Mouse (Mus musculus) megakaryocyte, adult 5-6 weeks (primary cell): Measurements from ENCODE around the gene Cym. TPM values are rescaled to one million over a fixed set of nuclear protein-coding genes. Genes with fewer than 3 reads are reported as not detected.

Experiments used
- ATAC-seq: 2 replicates; pipeline ENCODE4 v1.8.0; 2016; ENCODE audit warnings: mild to moderate bottlenecking, inconsistent platforms; ENCODE audit not compliant: poor library complexity, severe bottlenecking
- total RNA-seq, 2 experiments: library from RNA; stranded (forward) in 1 of 2; stranded (reverse) in 1 of 2; fragments of 153-499, 151-499 nt in 1 of 2; fragments of 221-1000, 200-1000 nt in 1 of 2; gene quantifications; 2 replicates each; pipeline versions ENCODE4 v1.2.3 to v1.2.4; 2015 to 2017

Gene Cym
- total RNA-seq (2015) (0.25 and 0.74 TPM in 2 replicates), total RNA-seq (2017) (not detected in 2 replicates)

DNA sequence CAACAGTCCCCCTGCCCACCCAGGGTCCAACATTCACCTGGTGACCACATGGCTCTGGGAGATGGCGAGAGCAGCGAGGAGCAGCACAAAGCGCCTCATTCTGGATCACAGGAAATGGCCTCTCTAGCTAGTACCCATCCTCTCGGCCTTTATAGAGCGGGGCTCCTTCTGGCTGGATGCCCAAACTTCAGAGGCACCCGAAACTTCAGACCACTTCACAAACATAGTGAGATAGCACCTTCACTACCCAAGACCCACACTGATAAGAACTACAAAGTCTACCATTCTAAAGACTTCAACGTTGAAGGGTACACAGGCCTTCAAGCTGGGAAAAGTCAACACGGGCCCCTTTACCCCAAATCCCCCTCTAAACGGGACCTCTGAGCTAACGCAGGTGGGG lies at the start of gene Cym:
Gene Cym, minus strand, starts transcription at position 125 of the 400 bp plus-strand sequence.
- peak; percentile 7; the same call in 1 of the 2 replicates for ATAC-seq

DNA sequence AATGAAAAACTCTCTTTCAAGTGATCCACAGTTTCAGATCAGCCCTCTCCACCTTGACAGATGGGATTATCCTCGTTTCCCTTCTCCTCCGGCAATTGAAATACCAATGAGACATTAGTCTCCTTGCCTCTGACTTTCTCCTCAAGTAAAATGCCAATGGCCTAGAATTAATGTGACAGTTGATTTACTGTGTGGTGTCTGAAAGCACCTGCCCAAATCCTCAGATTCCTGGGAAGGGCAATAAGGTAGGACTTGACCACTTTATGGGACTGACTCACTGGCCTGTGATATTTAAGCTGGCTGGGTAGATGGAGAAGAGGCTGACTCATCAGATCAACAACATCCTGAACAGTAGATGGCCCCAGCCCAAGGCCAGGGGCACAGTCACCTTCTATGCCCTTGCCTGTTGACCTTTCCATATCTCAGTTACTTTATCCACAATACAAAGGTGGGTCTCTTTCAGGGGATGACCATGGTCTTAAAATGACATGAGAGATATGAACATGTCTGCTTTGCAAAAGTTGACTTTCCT lies 45.3 kb upstream of the Cym start:
- no peak for ATAC-seq

DNA sequence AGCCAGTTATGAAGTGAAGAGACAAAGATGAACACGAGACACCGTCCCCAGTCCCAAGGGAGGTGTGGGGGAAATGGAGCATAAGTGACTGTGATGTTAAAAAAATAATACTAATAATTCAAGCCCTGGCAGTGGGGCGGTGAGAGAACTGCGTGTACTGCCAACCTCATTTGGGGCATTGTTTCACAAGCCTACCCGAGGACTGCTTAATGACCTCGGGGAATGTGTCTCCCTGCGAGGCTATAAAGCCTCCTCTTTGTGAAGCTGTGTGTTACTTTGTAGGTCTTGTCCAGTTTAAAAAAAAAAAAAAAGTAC lies 40.3 kb upstream of the Cym start:
- ATAC-seq, result no peak

DNA sequence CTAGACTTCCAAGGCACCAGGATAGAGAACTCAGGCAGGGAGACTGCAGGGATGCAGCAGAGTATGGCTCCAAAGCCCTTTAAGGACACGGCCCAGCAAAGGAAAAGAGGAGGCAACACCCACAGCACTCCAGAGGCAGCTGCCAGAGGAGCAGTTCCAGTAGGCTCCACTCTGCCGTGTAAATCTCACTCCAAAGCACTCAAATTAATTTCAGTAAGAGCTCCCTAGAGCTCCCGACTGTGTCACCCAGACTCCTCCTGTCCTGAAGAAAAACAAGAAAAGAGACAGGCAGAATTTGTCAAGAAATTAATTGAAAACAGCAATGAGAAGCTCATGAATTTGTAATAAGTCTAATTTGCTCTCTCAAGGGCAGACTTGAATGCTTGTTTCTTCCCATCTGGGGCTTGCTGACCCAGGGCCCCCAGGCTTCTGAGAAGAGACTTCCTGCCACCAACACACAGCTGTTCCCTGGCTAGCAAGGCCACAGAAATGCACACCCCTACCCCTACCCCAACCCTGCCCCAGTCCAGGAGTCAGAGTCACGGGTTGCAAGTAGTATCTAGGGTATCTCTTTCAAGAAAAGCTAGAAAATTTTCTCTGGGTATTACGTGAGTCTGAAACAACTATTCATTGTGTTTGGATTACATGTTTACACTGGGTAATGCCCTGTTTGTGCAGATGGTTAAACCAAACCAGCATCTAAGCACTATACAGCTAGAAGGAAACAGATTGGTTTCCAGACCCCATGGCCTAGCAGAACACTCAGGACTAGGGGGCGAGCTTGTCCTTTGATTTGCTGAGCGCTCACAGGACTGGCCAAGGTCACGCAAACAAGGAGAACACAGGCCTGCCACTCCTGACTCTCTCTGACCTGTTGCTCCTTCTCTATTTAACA lies 39.7 kb upstream of the Cym start:
- ATAC-seq, result no peak

DNA sequence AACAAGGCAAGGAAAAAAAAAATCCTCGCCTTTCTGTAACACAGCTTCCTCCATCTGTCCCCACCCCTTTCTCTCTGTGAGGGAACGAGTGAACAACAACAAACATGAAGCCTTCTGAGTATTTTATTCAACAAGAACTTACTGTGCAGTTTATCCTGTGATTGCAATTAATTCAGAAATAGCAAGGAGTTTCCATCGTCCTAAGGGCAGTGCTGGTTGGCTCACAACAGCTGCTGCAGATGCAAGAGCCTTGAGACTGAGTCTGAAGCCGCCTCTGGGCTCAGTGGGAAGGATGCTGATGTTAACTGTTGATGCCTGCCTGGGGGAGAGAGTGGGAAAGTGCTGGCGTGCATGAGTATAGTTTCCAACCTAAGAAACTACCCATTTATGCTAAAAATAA lies 36.4 kb upstream of the Cym start:
- ATAC-seq, result no peak

DNA sequence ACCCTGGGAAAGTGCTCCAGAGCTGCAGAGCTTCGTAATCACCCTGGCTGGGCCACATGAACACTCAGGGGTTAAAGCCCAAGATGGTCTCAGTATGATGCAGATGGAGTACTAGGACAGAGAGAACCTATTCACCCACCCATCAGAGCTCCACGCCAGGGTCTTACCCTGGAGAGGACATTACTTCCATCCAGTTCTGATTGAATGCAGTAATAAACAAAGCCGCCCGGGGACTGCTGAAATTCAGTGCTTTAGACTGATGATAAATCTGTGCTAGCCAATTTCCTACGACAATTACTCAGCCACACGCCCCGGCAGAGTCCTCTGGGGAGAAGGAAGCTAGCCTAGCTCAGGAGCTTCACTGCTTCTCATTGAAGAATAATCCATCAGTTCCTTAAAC lies 35.2 kb upstream of the Cym start:
- ATAC-seq, result no peak

DNA sequence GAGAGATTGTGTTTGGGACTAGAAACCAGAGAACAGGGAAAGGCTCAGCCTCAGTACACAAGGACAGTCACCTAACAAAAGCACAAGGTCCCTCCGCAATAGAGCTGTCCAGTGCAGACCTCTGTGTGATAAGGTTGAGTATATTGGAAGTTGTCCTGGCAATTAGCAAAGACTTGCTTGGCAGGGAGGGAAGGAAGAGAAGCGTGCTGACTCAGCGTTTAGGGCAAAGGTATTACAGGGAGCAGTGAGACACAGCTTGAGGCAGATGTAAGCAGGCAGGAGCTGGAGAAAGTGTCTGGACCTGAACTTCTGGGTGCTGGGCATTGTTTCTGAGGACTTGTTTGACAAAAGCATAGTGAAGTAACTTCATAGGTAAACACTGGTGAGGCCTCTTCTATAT lies 34.5 kb upstream of the Cym start:
- no peak for ATAC-seq

DNA sequence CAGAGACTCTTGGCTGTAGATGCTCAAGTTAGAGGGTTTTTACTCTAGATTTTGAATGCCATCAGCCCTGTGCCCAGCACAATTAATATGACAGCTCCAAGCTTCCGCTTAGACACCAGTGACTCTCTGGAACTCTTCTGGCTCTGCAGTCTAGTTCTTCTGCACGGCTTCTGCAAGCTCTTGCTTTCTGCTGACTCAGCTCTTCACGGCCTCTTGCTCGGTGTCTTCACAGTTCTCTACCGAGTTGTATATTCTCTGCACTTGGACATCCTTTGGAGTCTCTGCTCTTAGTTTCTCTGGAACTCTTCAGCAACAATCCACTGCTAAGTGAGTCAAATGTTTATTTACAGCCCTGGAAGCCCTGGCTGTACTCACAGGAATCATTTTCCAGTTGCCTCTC lies 32.4 kb upstream of the Cym start:
- ATAC-seq, result no peak

DNA sequence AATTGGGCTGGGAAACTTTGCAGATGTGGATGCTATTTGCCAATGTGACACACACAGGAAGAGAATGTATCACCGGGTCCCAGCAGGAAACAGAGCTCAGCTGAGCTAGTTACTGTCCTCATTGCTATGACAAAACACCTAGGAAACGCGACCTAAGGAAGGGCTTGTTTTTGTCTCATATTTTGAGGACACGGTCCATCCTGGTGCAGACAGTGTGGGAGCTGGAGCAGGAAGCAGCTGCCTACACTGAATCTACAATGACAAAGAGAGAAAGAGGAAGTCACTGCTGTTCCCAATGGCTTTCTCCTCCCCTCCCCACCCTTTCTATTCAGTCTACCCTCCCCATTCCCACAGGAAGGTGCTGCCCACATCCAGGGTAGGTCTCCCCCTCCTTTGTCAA lies 30.5 kb upstream of the Cym start:
- no peak for ATAC-seq

DNA sequence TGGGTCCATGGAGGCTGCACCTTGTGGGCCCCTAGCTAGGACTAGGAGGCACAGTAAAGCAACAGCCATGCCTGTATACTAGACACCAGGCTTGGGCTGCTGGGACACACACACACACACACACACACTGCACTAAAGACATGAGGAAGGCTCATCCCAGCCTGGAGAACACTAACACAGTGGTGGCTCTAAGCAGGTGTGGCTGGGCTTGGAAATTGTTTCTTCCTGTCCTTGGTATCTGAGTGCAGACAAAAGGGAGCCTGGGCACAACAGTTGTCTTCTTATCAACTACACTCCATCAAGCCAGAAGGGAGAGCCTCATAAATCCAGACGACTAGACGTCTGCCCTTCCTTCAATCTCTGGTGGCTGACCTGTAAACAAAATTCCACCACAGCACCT lies 28.8 kb upstream of the Cym start:
- no peak for ATAC-seq

DNA sequence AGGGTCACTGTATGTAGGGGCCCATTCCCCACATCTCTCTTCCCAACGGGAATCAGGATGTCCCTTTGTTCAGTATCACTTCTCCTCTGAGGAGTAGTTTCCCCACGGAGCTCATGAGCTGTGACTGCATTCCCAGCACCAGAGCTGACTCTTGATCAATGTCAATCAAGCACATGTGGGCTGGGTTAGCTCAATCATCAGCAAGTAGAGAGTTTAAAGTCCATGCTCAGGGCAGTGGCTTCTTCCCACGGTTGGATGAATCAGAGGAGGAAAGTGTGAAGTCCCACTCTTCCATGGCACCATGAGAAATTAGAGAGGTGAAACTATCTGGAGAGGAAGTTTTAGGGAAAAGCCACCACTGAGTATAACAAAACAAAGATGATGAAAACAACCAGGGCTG lies 27.5 kb upstream of the Cym start:
- ATAC-seq, result no peak

DNA sequence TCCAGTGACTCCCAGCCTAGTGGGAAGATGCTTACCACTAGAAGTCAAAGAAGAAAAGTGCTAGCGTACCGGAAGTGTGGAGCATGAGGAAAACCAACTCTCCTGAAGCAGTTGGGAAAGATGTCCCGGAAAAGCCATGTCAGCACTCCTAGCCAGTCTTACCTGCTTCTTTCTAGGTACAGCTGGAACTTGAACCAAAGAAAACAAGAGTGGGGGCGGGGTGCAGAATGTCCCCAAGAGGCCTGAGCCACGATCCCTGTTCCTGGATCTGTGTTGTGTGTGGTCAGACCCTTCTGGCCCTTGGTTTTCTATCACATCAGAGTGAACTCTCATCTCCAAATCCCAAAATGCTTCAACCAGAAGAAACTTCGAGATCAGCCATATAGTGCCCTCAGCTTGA lies 25.3 kb upstream of the Cym start:
- no peak for ATAC-seq

DNA sequence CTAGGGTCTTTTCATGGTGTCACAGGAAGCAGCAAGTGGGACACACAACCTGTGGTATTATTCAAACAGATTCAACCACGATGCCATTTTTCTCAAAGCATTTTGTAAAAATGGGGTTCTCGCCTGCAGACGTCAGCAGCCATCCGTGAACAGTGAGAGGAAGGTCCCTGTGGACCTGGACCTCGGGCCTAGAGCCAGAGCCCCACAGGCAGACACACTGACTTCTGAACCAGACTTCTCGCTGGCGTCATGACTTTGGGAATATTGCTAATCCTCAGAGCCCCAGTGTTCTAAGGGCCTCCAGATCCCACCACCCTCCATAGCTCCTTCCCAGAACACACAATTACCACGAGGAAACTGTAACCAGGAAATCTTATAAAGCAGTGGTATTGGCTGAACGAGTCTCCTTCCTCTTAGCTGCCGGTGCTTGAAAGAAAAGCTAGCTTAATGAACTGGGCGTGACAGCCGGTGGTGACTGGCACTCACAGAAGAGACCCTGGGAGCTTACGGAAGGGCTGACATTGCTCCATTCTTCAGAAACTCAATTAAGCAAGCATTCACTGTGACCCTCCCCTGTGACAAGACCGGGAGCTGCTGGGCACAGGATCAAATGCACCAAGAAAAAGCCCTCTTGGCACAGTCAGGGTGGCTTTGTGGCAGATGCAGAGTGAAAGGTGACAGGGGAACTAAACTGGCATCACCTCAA lies 20.0 kb upstream of the Cym start:
- ATAC-seq, result no peak

DNA sequence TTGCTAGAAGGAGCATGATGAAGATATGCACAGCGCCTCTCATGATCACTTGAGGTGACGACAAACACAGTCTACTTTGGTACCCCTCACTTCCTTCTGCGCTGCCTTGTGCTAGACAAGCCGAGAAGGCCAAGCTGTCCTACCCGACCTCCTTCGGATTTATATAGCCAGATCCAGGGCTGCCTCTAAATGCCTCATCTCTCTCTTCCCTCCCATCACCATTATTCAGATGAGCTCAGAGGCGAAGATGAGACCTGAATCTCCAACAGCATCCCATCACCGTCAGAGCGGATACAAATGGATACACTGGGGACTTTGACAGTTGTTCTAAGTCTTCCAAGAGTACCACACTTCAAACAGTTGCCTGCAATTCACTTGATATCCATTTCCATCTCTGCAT lies 18.1 kb upstream of the Cym start, which contains the start of gene Prok1:
Gene Prok1, minus strand, starts transcription at position 101 of the 400 bp plus-strand sequence.
- no peak for ATAC-seq

DNA sequence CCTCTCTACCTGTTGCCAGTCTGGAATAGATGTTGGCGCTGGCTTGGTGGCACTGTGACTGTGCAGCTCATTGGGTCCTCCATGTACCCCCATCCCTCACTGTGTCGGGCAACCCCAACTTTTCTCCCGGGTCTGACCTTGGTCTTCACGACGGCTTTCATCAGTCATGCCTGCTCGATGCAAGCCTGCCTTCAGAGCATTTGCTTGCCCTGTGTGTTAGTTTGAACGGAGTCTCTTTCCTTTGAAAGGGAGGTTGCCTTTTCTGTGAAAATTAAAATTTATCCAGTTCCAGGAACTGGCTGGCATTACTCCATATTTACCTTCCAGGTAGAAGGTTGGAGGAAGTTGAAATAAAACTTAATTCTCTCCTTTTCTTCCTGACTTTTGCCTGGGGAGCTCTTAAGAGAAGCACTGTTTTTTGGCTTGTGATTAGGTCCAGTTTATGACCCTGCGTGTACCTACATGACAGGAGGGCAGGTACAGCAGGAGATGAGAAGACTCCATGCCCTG lies 17.0 kb upstream of the Cym start:
- no peak for ATAC-seq

DNA sequence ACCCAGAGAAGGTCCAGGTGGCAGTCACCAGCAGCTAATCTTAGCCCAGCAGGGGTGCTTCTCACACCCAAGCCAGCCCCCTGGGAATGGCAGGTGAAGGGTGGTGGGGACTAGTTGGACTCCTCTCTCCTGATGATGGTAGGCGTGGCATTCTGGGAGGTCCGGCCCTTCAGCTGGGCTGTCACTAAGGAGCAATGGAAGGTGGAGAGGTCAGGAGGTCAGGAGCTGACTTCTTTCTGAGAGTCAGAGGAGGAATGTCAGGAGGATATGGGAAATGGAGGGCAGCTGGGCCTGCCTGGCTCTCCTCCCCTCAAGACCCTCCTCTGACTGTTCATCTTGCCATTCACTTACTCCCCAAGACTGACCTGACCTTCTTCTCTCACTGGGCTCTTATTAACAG lies 16.5 kb upstream of the Cym start:
- ATAC-seq, result no peak

DNA sequence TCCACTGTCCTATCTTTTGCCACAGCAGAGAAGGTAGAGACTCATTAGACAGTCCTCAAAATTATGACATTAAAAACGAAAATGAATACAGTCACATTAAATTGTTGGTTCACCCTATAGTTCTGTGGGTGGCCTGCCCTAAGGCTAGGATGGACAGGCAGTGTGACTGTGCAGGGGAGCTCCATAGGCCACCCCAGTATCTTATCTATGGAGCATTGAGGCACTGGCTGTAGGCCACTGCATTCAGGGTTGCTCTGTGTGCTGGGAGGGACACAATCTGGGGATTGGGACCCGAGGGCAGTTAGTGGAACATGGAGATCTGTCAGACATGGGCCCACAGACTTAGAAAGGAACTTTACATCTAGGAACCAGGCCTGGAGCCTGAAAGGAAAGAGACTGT lies 12.4 kb upstream of the Cym start:
- no peak for ATAC-seq

DNA sequence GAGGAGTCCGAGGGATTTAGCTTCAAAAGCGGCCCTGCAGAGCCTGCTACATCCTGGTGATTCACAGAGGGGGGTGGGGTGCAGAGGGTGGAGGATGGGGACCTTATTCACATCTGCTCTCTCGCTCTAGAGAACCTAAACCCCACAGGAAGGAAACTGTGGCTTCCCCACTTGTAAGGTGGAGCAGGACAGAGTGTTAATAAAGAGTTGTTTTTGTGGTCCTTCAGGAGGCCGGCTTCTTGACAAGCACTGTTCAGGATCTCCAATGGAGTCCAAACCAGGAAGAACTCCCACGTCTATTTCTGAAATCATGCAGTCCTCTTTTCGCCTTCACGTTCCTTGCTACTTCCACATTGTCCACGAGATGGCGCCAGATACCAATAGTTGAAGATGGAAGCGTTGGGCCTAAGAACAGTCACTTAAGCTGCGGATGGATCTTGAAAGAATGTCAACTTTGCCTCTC lies 11.8 kb upstream of the Cym start:
- peak; percentile 84 for ATAC-seq

DNA sequence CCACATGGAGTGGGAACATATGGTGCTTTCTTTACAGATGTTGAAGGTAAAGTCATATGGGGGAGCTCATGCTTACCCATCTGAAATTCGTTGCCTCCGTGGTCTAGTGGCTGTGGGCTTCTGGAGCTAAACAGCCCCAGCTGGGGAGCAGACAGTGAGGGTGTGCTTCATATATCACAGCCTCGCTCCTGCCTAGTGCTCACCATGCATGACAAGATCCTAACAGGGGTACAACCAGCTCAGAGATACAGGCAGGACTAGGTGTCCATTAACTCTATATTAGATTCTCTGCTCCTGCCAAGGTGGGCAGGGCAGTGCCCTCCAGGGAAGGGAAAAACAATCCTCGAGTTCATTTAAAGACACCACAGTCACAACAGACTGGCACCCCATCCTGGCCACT lies 9.7 kb upstream of the Cym start:
- ATAC-seq, result no peak

DNA sequence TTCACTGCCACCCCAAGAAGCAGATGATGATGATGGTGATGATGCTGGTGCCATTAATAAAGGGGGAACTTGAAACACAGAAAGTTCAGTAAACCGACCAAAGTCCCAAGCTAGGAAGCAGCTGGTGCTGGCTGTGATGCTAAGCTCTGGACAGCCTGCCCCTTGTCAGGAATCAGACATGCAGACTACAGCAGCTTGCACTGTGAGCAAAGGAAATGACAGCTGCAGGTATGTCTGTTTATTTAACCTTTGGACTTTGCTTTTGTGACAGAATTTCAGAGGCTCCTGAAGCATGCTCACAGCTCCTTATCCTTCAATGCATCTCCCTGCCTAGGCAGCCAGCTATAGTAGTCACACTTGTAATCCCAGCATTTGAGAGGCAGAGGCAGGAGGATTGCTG lies 9.0 kb upstream of the Cym start, which contains the start of gene A630076J17Rik:
Gene A630076J17Rik, plus strand, starts transcription at position 88 of the 400 bp plus-strand sequence.
- ATAC-seq, result no peak

DNA sequence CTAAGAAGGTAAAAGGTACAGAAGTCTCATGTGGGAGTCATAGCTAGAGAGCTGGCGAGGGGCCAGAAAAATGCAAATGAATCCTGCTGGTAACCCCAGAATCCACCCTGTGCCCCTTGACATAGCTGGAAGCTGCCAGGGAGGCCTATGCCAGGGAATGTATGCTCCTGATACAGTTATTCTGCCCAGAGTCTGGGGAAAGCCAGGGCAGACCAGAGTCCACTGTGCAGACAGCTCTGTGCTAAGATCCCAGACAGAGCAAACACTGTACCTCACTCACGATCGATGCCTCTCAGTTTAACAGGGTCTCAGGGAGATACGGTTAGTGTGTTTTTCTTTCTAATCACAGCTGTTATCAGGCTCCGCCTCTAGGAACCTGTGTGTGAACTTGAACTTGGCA lies 8.3 kb upstream of the Cym start:
- no peak for ATAC-seq

DNA sequence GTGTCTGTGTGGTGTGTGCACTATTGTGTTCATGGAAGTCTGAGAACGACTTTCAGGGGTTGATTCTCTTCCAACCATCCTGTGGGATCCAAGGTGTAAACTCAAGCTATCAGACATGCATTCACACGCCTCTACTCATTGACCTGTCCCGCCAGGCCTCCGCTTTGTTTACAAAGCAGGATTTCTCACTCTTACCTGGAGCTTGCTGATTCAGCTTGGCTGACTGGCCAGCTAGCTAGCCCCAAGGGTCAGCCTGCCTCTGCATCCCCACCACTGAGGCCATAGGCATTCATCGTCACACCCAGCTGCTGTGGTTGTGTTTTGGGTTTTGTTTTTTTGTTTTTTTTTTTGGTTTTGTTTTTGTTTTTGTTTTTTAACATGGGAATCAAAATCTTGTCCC lies 7.7 kb upstream of the Cym start:
- ATAC-seq, result no peak
